Mouse (Mus musculus): ENCODE results near the gene Pde4d.

The Pde4d gene

GRCm38 (mm10) chr13:109683001-109683400 lies 1233.3 kb downstream of the Pde4d start:
- intact Hi-C loops (cut with DNase I) = no loop called here

DNA sequence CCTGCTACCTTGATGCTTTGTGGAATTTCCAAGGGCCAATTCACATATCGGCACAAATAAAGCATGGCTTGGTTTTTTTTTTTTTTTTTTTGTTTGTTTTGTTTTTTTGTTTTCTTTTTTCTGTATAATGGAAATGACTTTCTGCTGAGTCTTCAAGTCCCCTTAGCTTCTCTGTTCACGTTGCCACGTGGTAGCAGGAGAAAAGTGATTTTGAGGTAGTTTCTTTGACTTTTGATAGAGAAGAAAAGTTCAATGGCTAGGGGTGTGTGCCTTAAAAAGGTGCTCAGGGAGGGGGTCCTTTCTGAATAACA lies 1235.2 kb downstream of the Pde4d start:
- intact Hi-C loops (cut with DNase I) = no loop called here

DNA sequence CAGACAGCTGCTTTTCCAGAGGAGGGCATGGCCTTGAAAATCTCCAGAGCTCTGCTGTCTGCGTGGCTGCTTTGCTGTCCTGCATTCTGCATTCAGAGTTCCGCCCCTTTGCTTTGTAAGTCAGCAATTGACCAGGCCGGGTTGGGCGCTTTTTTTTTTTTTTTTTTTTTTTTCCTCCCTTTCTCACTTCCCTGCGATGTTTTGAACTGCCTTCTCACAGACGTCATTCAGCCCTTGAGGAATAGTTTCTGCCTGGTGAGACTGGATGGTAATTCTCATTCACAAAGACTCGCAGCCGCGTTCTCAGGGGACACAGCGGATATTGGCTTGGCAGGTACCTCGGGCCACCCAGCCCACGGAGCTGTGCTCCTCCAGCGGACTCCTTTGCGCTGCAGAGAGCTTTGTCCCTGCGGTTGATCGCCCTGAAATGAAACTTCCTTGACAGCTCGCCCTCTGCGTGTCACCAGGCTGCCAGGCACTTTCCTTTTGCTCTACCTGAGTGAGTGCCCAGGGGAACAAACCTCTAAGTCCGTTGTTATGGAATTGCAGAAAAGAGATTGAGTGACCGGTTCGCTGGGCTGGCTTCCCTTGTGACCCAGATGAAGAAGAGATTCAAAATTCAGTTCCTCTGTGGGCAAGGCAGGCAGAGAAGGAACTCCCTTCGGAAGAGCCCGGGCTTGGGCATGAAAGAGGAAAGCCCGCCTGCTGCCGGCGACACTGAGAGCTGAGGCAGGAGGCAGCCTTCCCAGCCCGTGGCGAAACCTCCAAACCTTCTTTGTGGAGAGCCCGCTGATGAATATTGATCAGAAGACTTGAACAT lies 1235.8 kb downstream of the Pde4d start:
- intact Hi-C loops (cut with DNase I) = no loop called here

GRCm38 (mm10) chr13:109686116-109686876 lies 1236.5 kb downstream of the Pde4d start:
- intact Hi-C loops (cut with DNase I) = no loop called here

DNA sequence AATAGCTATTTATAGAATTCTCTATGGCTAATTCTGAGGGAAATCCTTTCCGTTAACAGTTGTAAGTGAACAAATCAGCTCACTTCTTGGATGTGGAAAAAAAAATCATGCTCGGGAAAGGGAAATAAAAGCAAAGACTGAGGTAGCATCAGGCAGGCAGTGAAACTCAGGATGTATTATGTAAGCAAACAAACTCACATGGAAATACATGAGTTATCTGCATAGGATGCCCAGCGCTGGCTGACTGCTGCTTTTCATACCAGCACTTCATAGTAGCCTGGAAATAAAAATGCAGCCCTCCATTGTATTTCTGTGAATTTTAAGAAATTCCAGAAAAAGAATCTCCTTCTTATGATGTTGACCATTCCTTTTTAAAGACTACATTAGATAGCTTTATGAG lies 1237.2 kb downstream of the Pde4d start:
- intact Hi-C loops (cut with DNase I) = no loop called here

GRCm38 (mm10) chr13:109688195-109688594 lies 1238.4 kb downstream of the Pde4d start:
- intact Hi-C loops (cut with DNase I) = no loop called here

- intact Hi-C loops (cut with DNase I) = no loop called here
Measured at GRCm38 (mm10) chr13:109689176-109689575, 1239.4 kb downstream of the Pde4d start.

DNA sequence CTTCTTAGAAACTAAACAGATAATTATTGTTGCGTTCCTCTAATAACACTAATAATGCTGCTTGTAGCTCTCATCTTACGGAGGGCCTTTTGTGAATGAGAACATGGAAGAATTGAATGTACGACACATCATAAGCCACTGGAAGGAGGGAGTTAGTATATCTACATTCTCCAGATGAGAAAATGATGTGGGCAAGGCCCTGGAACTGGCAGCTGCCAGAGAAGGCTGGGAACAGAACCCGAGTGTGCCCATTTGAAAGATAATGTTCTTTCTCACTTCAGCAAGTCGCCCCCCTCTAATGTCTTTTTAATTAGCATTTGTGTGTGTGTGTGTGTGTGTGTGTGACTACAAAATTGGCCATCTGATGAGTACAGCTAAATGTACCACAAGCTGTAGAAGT lies 1240.8 kb downstream of the Pde4d start:
- intact Hi-C loops (cut with DNase I) = no loop called here

DNA sequence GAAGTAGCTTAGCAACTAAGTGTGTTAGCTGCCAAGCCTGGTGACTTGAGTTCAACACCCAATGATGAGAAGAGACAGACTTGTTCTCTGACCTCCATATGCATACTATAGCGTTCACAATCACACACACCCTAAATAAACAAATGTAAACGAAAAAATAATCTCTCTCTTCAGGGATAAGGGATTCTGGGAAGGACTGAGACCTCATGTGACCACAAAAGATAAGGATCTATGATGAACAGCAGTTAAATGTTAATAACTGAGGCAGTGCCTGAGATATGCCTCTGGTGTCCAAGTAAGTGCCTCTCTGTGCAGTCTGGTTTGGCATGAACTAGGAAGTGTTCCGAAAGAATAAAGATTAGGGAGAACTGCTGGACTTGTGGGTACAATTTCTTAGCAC lies 1243.1 kb downstream of the Pde4d start:
- intact Hi-C loops (cut with DNase I) = no loop called here

DNA sequence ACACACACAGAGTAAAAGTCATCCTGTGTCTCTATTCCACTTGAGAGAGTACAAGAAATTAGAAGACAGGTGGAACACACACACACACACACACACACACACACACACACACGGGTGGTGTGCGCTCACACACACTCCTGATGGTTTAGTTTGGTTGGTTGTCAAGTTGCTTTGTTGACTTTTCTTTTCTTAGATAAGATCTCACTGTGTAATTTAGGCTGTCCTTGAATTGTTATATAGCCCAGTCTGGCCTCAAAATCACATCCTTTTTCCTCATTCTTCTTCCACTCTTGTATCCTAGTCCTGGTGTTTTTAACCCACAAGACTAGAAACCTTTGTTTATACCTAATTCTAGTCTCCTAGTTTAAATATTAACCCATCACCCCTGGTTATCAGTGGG lies 1244.0 kb downstream of the Pde4d start:
- intact Hi-C loops (cut with DNase I) = no loop called here

DNA sequence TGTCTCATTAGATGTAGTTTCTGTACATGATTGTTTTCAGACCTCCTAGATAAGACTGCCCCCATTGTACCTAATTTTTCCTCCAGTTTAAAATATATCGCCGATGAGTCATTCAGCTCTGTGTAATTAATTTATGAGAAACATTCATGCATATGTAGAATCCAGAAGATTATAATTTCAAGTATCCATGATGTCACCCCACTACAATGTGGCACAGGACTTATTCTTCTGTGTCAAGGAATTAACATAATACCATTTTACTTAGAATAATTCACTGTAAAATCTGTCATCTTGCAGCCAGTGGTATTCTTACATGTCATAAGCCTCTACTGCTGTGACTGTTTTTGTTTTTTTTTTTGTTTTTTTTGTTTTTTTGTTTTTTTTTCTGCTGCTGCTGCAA lies 1244.5 kb downstream of the Pde4d start:
- intact Hi-C loops (cut with DNase I) = no loop called here

- intact Hi-C loops (cut with DNase I) = no loop called here
Measured at GRCm38 (mm10) chr13:109695098-109695497, 1245.3 kb downstream of the Pde4d start.

DNA sequence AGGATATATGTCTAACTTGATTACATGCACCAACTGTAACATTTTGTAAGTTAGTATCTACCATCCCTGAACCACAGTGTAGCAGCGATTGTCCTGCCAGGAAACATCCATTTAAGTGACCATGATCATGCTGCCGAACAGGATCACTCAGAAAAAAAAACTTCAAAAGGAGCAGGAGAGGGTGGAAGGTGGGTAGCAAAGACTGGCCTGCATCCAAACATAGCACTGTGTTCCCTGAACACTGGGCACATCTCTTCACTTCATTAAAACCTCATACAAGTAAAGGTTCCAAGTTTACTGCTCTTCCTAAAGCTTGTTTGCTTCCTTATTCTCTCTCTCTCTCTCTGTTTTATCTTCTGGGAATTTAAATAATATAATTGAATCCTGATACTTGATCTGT lies 1256.4 kb downstream of the Pde4d start:
- intact Hi-C loops (cut with DNase I) = no loop called here

DNA sequence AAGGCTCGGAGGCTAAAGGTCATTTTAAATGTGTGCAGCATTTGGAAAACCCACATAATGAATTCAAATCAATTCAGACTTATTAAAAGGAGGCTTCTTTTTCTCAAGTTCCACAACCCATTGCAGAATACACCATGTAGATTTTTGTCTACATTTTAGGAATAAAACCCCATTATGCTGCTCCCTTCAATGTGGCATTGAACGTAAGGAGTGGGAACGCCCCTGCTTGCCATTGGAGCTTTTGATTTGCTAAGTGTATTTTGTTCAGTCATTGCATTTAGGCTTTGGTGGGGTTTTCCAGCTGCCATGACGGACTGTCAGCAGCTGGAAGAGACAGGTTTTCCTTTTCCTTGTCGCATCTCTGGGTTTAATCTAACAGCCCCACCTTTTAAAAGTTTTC lies 1256.8 kb downstream of the Pde4d start:
- intact Hi-C loops (cut with DNase I) = no loop called here

DNA sequence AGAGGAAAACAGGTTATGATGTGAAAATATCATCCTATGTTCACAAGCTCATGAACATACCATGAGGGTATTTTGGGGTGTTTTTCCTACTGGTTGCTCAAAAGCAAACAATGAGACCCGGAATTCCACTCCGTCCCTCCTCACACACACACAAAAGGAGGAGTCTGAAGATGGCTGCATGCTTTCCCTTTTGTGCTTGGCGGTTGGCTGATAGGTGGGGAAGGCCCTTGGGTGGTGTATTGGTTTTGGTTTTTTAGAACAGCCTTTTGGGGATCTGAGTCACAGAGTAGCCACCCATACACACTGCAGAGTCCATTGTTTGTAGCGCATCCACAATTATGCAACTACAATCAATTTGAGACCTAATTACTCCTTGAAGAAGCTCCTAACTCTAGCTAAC lies 1257.4 kb downstream of the Pde4d start:
- intact Hi-C loops (cut with DNase I) = no loop called here

DNA sequence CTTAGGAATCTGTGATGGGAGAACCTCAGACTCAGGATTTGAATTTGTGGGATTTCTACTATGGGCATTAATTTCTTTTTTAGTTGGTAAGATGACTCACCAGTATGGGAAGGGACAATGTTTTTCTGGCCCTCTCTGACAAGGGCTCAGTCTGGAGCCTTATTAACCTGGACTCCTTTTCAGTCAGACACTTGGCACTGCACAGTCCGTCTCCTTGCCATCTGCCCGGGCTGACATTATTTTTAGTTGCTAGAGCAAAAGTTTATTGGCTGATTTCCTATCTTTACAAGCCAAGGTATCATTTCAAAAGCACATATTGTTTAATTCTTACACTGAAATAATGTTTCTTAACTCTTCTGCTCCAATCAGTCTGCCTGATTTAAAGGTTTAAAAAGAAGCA lies 1258.6 kb downstream of the Pde4d start:
- intact Hi-C loops (cut with DNase I) = no loop called here

DNA sequence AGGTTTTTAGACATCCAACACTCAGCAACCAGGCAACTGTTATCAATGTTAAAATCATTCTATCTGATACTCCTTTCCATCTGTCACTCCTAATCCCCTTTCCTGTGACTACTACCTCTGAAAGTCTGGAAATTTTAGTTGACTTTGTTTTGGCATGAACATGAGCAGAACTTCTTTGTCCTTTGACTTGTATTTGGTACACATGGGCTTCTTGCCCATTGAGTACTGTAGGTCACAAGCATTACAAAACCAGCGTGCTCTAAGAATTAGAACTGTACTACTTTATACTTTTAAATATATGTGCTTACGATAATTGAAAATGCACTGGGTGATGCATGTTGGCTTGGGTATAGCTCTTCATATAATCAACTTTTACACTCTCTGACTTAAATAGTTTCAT lies 1264.8 kb downstream of the Pde4d start:
- intact Hi-C loops (cut with DNase I) = no loop called here

DNA sequence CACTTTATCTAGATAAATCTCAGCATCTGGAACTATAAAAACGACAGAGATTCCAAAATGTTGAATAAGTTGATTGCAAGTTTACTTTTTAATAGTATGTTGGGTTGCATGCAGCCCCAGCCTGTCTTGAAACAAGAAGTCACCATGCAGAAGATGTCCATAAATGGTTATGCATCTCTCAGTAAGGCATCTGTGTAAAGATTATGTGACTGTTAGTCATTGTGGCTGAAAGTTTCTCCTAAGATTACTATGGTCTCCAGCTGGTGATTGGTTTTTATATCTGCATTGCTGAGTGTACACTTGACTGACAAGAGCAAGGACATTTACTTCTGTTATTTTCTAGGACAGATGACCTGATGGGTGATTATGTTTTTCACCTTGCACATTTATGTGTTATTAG lies 1265.6 kb downstream of the Pde4d start:
- intact Hi-C loops (cut with DNase I) = no loop called here

DNA sequence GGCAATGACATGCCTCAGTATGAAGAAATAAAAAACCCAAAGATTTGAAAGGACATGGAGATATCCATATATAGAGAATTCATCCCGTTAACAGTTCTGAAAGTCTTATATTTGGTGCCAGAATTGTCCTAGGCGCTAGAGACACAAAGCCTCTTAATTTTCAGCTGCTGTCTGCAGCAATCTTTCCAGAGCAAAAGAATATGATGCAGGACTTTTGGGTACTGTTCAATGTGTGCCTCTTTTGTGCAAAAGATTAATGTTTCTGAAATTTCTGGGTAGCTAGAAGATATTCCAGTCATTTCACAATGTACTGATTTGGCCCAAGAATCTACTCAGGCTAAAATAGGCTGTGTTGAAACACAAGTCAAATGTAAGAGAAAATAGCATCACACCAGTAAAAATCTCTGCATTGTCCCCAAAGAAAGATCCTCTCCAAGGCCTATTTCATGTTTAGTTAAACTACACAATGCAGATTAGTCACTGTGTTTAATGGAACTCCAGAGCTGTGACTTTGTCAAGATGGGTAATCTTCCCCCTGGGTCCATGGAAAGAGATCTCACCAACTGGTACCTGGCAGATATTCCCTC lies 1270.5 kb downstream of the Pde4d start:
- intact Hi-C loops (cut with DNase I) = no loop called here

DNA sequence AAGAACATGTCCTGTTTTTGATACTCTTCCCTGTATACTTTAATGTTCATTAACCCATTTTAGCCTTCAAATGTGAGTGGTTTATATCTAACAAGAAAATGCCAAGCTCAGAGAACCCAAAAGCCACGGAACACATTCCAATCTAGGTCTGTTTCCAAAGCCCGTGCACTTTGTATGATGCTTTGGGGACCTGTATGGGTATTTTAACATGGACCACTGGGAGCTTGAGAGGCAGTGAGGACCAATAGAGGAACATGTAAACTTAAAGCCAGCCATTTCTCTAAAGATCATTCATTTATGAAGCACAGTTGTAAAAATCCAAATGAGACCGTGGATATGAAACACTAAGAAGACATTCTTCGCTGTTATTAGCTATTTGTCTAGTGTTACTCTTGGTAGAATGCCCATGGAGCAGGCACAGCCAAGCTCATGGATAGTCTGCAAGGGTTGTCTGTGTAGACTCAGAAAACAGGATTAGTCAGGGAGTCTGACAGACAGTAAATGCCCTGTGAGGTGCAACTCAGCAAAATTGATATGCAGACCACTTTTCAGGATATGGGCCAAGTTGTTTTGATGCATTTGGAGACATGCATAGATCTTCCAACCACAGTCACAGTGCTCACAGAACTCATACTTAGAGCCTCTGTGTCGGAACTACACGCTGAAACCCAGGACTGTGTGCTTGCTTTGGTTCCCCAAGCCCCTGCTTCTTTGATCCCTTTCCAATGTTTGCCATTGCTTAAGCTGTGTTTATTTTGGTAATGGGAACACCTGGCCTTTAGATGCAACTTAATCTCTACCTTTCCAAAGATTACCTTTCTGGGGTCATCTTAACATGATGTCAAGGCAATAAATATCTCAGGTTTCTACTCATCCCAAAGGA lies 1272.7 kb downstream of the Pde4d start:
- intact Hi-C loops (cut with DNase I) = no loop called here

DNA sequence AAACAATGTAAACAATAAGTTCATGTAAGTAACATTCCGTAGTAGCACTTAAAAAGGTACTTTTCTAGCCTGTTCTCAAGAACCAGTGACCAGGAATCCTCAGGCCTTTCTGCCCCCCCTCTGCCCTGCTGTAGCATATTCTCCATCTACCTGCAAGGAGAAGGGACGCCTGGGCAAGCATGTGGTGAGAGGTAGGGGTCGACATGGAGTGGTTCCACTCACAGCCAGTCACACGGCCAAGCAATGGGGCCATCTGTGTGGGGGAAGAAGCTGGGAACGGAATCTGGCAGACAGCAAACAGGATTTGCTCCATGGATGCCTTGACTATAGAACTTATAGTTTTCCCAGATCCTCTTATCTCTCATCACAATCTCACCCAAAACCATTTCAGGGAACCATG lies 1277.6 kb downstream of the Pde4d start:
- intact Hi-C loops (cut with DNase I) = no loop called here

DNA sequence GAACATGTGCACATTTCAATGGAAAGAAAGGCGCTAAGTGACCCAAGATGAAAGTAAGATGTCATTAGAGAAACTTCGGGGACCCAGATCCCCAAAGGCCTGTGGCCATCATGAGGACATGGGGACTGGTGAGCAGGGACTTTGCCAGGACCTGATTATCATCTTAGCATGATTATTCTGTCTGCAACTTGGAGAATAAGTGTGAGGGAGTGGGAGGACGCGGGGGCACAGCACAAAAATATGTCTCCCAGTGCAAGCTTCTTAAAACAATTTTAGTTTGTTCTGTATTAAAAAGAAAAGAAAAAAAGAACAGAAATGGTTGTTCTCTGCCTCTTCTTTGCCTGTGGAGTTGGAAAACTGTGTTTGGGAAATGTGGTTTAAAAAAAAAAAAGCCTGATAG lies 1279.9 kb downstream of the Pde4d start:
- intact Hi-C loops (cut with DNase I) = no loop called here
